Mouse (Mus musculus): ENCODE measurements at regions not wholly inside any gene's neighbourhood (a gene's known extent, or its start where the extent isn't known, plus 50 kb on each side); places are given as distances from the start of the nearest gene placed in this dataset.

GRCm38 (mm10) chr9:68477466-68477865, 176.1 kb upstream of the Rora start:
- TF ChIP-seq USF1 (IDR thresholded peaks at IDR 0.05; ENCODE audit: low read depth, low read length) (no peak), CTCF (conservative IDR thresholded peaks at IDR 0.05 in 1 of 2, IDR thresholded peaks at IDR 0.05 in 1 of 2; ENCODE audit: low read depth in 2 of 2, low read length in 2 of 2) (no peak), EP300 (IDR thresholded peaks at IDR 0.05; ENCODE audit: low read length) (no peak), TBP (conservative IDR thresholded peaks at IDR 0.05; ENCODE audit: low read depth, low read length) (no peak), ZKSCAN1 (IDR thresholded peaks at IDR 0.05; ENCODE audit: borderline replicate concordance, low read depth, low read length) (no peak), POLR2A (IDR thresholded peaks at IDR 0.05; ENCODE audit: low read depth, low read length) (no peak), IRF4 (IDR thresholded peaks at IDR 0.05; ENCODE audit: low read depth, low read length) (no peak)
